Mouse (Mus musculus) cerebellum, adult (tissue): ENCODE data around the gene Ttll5.

Source experiments
- ATAC-seq: cut with Nextera tagmentation; 2 replicates; pipeline ENCODE4 v1.9.2; 2017; ENCODE audit warnings: mild to moderate bottlenecking, moderate library complexity, mixed read lengths; ENCODE audit not compliant: insufficient number of reproducible peaks, low FRiP score, low TSS enrichment

Ttll5 gene

GRCm38 (mm10) chr12:85993790-85994360 is 169.4 kb downstream of the Ttll5 start:
- ATAC-seq: no peak

GRCm38 (mm10) chr12:86000641-86001073 is 176.2 kb downstream of the Ttll5 start:
- no peak for ATAC-seq

GRCm38 (mm10) chr12:86001120-86001655 is 176.7 kb downstream of the Ttll5 start:
- no peak for ATAC-seq

GRCm38 (mm10) chr12:86004627-86005026 is 180.2 kb downstream of the Ttll5 start:
- no peak for ATAC-seq

- no peak for ATAC-seq
Measured at GRCm38 (mm10) chr12:86007377-86007776, 182.9 kb downstream of the Ttll5 start.

GRCm38 (mm10) chr12:86010656-86011055 is 186.2 kb downstream of the Ttll5 start:
- no peak for ATAC-seq

GRCm38 (mm10) chr12:86012195-86012594 is 187.7 kb downstream of the Ttll5 start:
- no peak for ATAC-seq

GRCm38 (mm10) chr12:86014174-86014573 is 189.7 kb downstream of the Ttll5 start:
- ATAC-seq: no peak

- ATAC-seq: no peak
Measured at GRCm38 (mm10) chr12:86014621-86015020, 190.2 kb downstream of the Ttll5 start.

GRCm38 (mm10) chr12:86015114-86015513 is 190.7 kb downstream of the Ttll5 start:
- ATAC-seq: no peak

- no peak for ATAC-seq
Measured at GRCm38 (mm10) chr12:86017360-86017759, 192.9 kb downstream of the Ttll5 start.

- no peak for ATAC-seq
Measured at GRCm38 (mm10) chr12:86021583-86021982, 197.1 kb downstream of the Ttll5 start.

- ATAC-seq: no peak
Measured at GRCm38 (mm10) chr12:86022282-86022984, 198.0 kb downstream of the Ttll5 start.

GRCm38 (mm10) chr12:86023081-86023871 is 198.8 kb downstream of the Ttll5 start:
- ATAC-seq: no peak

GRCm38 (mm10) chr12:86024426-86024825 is 200.0 kb downstream of the Ttll5 start:
- ATAC-seq: no peak

- ATAC-seq: peak; percentile 84
Measured at GRCm38 (mm10) chr12:86025480-86025879, 201.0 kb downstream of the Ttll5 start.

GRCm38 (mm10) chr12:86027000-86027399 is 202.5 kb downstream of the Ttll5 start:
- no peak for ATAC-seq

- ATAC-seq: no peak
Measured at GRCm38 (mm10) chr12:86027747-86028146, 203.3 kb downstream of the Ttll5 start.

GRCm38 (mm10) chr12:86030932-86031331 is 206.5 kb downstream of the Ttll5 start:
- ATAC-seq: no peak

- no peak for ATAC-seq
Measured at GRCm38 (mm10) chr12:86035586-86035985, 211.1 kb downstream of the Ttll5 start.
